Mouse (Mus musculus) kidney, adult 2 months (tissue): ENCODE data around the gene Ralgps1.

Experiments used
- CTCF ChIP-seq: fragments of 200-500 bp; conservative IDR thresholded peaks from 2 replicates; pipeline ENCODE4 v1.5.1; 2011; ENCODE audit warnings: low read depth, mild to moderate bottlenecking, control low read depth, low read length, moderate library complexity, mixed read lengths; ENCODE audit not compliant: insufficient read depth, insufficient read length
- POLR2A ChIP-seq: fragments of 200-500 bp; IDR thresholded peaks from one replicate; pipeline ENCODE4 v1.6.1; 2011; ENCODE audit warnings: low read depth, low read length, control low read depth

DNA sequence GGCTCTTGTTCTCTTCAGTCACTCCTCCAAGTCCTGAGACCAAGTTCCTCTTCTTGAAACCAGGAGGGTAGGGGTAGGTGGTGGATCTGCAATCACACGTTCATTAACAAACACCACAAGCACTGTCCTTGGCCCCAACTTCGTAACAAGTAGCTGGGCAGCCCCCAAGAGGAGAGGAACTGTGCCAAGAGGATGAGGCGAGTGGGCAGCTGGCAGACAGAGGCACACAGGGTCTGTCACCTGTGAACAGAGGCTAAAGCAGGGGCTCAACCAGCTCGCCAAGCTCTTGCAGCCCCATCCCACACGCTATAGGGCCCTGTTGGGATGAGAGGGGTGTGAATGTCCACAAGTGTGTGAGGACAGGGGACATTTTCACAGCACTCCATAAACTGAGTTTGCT, 24.5 kb downstream of the Ralgps1 start:
- TF ChIP-seq POLR2A (no peak), CTCF (no peak)
